Mouse (Mus musculus) forebrain, embryonic 12.5 days (tissue): Measurements from ENCODE around the gene Hnrnpa3. TPM values are rescaled to one million over a fixed set of nuclear protein-coding genes. Genes with fewer than 3 reads are reported as not detected.
A peak's percentile ranks its signal among the peaks of the same experiment; 100 is the strongest.
"Not testable (repeated sequence)": the region's sequence is repeated elsewhere in the genome, so short reads cannot be mapped to it uniquely, and the experiment has no call there.

Experiments used
- ATAC-seq: fragments of 200-750 bp; cut with Nextera tagmentation; 2 replicates; pipeline ENCODE4 v1.8.0; 2017; ENCODE audit warnings: moderate TSS enrichment; ENCODE audit not compliant: low FRiP score
- H3K27ac ChIP-seq: fragments of 300-500 bp; sonication (generic); 2 replicates; pipeline ENCODE4 v1.5.1; 2016; ENCODE audit warnings: mild to moderate bottlenecking
- H3K27me3 ChIP-seq: fragments of 300-500 bp; sonication (generic); 2 replicates; pipeline ENCODE4 v1.6.1; 2016; ENCODE audit warnings: mild to moderate bottlenecking
- H3K36me3 ChIP-seq: fragments of 300-500 bp; sonication (generic); replicated peaks from 2 replicates; pipeline ENCODE4 v1.6.1; 2016; ENCODE audit warnings: mild to moderate bottlenecking
- H3K4me1 ChIP-seq: fragments of 300-500 bp; sonication (generic); 2 replicates; pipeline ENCODE4 v1.6.1; 2016
- H3K4me2 ChIP-seq: fragments of 300-500 bp; sonication (generic); 2 replicates; pipeline ENCODE4 v1.6.1; 2016; ENCODE audit warnings: mild to moderate bottlenecking, moderate library complexity
- H3K4me3 ChIP-seq: fragments of 300-500 bp; sonication (generic); replicated peaks from 2 replicates; pipeline ENCODE4 v1.5.1; 2016; ENCODE audit warnings: mild to moderate bottlenecking
- H3K9ac ChIP-seq: fragments of 300-500 bp; sonication (generic); 2 replicates; pipeline ENCODE4 v1.6.1; 2016; ENCODE audit warnings: mild to moderate bottlenecking
- H3K9me3 ChIP-seq: fragments of 300-500 bp; sonication (generic); 2 replicates; pipeline ENCODE4 v1.6.1; 2016
- WGBS: fragments of 180-500 bp; shearing (Covaris S2); methylation state at CpG from one replicate; pipeline ENCODE4 v1.1.7; 2016; 5-methylcytosine and 5-hydroxymethylcytosine counted together
- polyA plus RNA-seq: library from polyadenylated mRNA; unstranded; fragments of >200 nt; fragmentation: Nextera tagmentation; extraction: Ambion mirVana; gene quantifications from 2 replicates; pipeline ENCODE4 v1.2.1, GENCODE M21; 2016

Hnrnpa3 gene
- polyA plus RNA-seq, 1 experiment from 2014 or later, result 448 TPM

DNA sequence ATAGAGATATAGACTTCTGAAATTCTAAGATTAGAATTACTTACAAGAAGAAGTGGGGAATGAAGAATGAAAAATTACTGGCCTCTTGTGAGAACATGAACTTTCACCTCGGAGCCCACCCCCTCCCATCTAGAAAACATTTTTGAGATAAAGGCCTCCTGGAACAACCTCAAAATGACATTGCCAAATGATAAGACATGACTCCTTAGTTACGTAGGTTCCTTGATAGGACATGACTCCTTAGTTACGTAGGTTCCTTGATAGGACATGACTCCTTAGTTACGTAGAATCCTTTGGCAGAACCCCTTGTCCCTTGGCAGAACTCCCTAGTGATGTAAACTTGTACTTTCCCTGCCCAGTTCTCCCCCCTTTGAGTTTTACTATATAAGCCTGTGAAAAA is 16.7 kb upstream of the Hnrnpa3 start:
- H3K27me3 ChIP-seq, H3K4me1 ChIP-seq, H3K9me3 ChIP-seq, H3K27ac ChIP-seq, ATAC-seq, H3K9ac ChIP-seq, H3K36me3 ChIP-seq, H3K4me3 ChIP-seq, H3K4me2 ChIP-seq: not testable (repeated sequence)
- WGBS, result 89% methylated on average over 4 of the region's 4 CpGs

DNA sequence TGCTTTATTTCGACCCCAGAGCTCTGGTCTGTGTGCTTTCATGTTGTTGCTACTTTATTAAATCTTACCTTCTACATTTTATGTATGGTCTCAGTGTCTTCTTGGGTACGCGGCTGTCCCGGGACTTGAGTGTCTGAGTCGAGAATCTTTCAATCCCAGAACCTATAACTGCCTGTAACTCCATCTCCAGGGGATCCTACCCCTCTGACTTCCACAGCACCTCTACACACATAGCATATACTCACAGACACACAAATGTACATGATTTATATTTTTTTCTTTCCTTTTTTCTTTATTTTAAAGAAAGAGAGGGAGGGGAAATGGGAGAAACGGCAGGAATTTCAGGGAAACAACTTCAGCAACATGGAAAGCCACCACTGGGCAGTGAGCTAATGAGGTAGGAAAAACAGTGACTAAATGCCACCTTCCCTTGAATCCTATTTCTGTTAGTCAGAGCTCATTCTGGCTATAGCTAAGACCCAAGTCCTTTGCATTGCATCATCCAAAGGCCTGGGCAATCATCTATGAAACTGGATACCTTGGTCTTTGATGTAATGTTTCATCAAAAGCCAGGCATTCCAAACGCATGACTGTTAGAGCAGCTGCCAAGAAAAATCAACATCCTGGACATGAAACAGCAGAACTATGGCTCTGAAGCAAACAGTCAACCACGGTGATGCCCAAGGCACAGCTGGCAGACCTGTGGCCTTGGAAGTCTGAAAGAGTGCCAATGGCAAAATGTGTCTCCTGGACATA is 16.1 kb upstream of the Hnrnpa3 start:
- Histone ChIP-seq H3K36me3 (no peaks in the 10 kb centered on the region), H3K9me3 (no peaks in the 10 kb centered on the region), H3K4me1 (no peaks in the 10 kb centered on the region), H3K4me2 (no peak overlapping the region), H3K27me3 (no peaks in the 10 kb centered on the region), H3K9ac (no peak overlapping the region), H3K27ac (no peak overlapping the region), H3K4me3 (no peak overlapping the region)
- ATAC-seq, result no peak
- WGBS, result 89% methylated on average over 8 of the region's 8 CpGs

DNA sequence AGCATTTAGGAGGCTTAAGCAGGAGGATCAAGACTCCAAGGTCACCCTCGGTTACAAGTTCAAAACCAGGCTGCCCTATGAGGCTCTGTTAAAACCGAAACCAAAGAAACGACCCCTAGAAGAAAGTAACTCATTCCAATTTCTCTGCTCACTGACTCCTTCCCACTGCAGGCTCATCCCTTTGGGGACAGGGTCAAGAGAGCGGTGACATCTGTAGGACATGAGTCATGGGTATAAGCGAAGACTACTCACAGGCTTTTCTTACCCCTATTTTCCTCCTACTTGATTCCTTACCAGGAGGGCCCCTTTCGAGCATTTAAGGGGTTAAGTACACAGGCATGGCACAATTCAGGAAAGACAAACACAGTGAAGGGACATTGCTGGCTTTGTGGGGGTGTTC is 15.1 kb upstream of the Hnrnpa3 start:
- WGBS, result 91% methylated on average over 6 of the region's 6 CpGs
- Histone ChIP-seq H3K9me3 (no peaks in the 10 kb centered on the region), H3K4me3 (no peak overlapping the region), H3K27ac (no peak overlapping the region), H3K27me3 (no peaks in the 10 kb centered on the region), H3K4me1 (no peaks in the 10 kb centered on the region), H3K9ac (no peak overlapping the region), H3K36me3 (no peaks in the 10 kb centered on the region), H3K4me2 (no peak overlapping the region)
- no peak for ATAC-seq

DNA sequence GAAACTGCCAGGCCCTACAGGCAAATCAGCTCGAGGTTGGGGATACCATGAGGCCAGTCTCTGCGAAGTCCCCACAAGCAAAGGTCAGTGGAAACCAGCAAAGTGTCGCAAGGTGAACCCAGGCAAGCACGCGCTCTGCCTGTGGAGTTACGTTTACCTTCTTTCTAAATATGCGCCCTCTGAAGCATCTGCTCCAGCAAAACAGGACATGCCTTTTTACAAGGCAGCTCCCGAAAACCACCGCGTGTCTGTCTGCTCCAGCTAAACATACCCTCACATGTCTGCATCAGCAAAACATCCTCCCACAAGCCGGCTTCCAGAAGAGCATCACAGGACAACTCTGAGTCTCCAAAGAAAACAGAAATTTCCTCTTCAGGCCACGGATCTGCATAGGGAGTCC is 13.8 kb upstream of the Hnrnpa3 start:
- no peak overlapping the region for H3K4me3 ChIP-seq
- no peaks in the 10 kb centered on the region for H3K9me3 ChIP-seq
- no peak for ATAC-seq
- WGBS, result 92% methylated on average over 12 of the region's 12 CpGs
- no peak overlapping the region for H3K27ac ChIP-seq
- no peaks in the 10 kb centered on the region for H3K4me1 ChIP-seq
- no peak overlapping the region for H3K9ac ChIP-seq
- H3K4me2 ChIP-seq, result no peak overlapping the region
- no peaks in the 10 kb centered on the region for H3K36me3 ChIP-seq
- no peaks in the 10 kb centered on the region for H3K27me3 ChIP-seq

DNA sequence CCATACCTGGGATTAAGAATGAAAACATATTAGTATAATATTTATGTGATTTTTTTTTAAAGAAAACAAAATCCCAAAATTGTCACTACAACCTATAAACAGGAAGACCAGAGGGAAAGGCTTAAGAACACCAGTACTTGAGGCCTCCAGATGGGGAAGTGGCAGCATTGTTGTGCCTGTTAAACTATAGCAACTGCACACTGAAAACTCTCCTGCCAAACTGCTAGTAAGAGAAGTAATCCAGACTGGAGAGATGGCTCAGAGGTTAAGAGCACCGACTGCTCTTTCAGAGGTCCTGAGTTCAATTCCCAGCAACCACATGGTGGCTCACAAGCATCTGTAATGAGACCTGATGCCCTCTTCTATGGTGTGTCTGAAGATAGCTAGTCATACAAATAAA is 8.6 kb upstream of the Hnrnpa3 start:
- 88% methylated on average over 1 of the region's 1 CpGs for WGBS
- Histone ChIP-seq H3K36me3 (no peaks in the 10 kb centered on the region), H3K27ac (no peak overlapping the region), H3K27me3 (no peaks in the 10 kb centered on the region), H3K4me2 (no peak overlapping the region), H3K9me3 (no peaks in the 10 kb centered on the region), H3K9ac (no peak overlapping the region), H3K4me3 (no peak overlapping the region), H3K4me1 (no peaks in the 10 kb centered on the region)
- no peak for ATAC-seq

DNA sequence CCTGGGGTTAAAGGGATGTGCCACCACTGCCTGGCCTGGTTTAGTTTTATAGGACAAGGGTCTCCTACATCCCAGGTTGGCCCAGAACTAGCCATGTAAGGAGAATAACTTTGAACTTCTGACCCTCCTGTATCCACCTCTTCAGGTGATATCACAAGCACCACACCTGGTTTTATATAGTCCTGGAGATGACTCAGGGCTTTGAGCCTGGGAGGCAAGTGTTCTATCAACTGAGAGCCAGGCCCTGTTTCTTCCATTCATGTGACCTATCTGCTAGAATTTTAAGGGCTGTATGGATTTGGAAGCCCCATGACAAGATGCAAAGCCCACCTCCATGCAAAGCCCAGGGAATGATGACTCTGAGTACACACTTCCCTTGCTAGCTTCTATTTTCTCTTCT is 5.9 kb upstream of the Hnrnpa3 start:
- Histone ChIP-seq H3K27ac (no peak overlapping the region), H3K4me2 (no peak overlapping the region), H3K9ac (no peak overlapping the region), H3K4me3 (no peak overlapping the region), H3K4me1 (peaks cover 10% of the 10 kb centered on the region), H3K27me3 (no peaks in the 10 kb centered on the region), H3K36me3 (no peaks in the 10 kb centered on the region), H3K9me3 (no peaks in the 10 kb centered on the region)
- no peak for ATAC-seq

DNA sequence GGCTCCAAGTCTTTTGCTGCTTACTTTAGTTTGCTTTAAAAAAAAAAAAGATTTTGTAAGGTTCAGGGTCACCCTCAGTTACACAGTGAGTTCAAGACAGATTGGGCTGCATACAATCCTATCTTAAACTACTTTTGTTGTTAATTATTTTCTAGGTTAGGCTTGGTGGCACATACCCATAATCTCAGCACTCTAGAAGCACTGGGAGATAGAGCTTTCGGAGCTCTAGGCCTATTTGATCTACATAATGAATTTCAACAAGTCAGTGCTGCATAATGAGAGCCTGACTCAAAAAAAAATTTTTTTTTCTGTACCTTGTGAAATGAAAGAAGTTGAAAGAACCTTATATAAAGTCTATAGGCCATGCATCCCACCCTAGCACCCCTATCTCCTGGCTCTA is 4.4 kb upstream of the Hnrnpa3 start:
- Histone ChIP-seq H3K27me3 (no peaks in the 10 kb centered on the region), H3K4me2 (no peak overlapping the region), H3K9ac (no peak overlapping the region), H3K36me3 (no peaks in the 10 kb centered on the region), H3K4me3 (no peak overlapping the region), H3K27ac (no peak overlapping the region), H3K9me3 (no peaks in the 10 kb centered on the region), H3K4me1 (peaks cover 10% of the 10 kb centered on the region)
- no peak for ATAC-seq
- WGBS, result 84% methylated on average over 1 of the region's 1 CpGs

DNA sequence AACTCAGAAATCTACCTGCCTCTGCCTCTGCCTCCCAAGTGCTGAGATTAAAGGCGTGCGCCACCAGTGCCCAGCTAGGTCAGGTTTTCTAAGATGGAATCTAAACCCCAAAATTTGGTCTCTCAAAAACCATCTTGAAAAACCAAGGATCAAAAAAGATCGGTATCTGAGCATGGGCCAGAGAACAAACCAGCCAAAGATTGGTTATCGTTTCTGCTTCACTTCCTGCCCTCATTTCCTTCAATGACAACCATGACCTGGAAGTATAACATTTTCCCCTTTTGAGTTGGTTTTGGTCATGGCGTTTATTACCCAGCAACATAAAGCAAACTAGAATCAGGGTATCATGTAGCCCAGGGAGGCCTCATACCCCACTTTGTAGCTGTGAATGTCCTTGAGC is 2.1 kb upstream of the Hnrnpa3 start:
- Histone ChIP-seq H3K4me1 (peaks cover 20% of the 10 kb centered on the region), H3K4me2 (no peak overlapping the region), H3K9ac (0 out of 2 replicates have a peak overlapping the region, but pooled peaks have one; percentile 76), H3K36me3 (peaks cover under 1% of the 10 kb centered on the region; the same call in 1 of the 2 replicates), H3K9me3 (no peaks in the 10 kb centered on the region), H3K27me3 (no peaks in the 10 kb centered on the region), H3K4me3 (no peak overlapping the region), H3K27ac (peak overlapping the region; percentile 98)
- ATAC-seq, result no peak
- WGBS, result 91% methylated on average over 5 of the region's 5 CpGs

DNA sequence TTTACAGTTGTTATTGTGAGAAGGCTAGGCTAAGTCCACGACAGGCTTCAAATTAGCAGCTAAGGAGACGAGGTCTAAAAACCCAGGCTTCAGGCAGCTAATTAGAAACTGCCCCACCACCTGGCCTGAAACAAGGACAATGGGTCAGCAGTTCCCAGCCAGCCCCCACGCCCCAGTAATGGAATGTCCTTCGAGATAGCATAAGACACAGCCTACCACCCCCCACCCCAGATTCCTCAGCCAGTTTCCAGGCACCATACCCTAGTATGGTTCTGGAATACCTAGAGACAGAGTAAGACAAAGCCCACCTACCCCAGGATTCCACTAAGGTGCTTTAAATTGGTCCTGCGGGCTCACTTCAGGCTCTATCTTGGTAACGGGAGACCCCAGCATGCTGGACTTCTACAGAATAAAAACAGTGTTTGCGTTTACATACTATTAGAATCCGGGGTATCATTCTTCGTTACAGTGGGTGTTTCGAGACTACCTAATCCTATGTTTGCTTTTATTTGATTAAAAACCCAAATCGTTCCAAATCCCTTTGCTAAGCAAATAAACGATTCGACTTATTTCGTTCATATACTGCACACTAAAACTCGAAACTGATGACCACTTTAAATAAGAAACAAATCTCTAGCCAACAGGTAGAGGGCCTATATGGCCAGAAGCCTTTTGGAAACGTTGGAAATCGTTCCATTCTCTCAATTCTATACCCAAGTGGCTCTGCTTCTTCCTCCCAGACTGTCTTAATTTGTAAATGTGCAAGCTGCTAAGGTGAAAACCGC is 962 bp upstream of the Hnrnpa3 start:
- 2% methylated on average over 18 of the region's 18 CpGs for WGBS
- no peak for ATAC-seq
- Histone ChIP-seq H3K4me2 (peak overlapping the region; percentile 73), H3K27me3 (no peaks in the 10 kb centered on the region), H3K9ac (peak overlapping the region; percentile 76), H3K9me3 (no peaks in the 10 kb centered on the region), H3K36me3 (peaks cover 11% of the 10 kb centered on the region), H3K4me1 (peaks cover 20% of the 10 kb centered on the region), H3K27ac (peak overlapping the region; percentile 98), H3K4me3 (peak overlapping the region; percentile 94)

DNA sequence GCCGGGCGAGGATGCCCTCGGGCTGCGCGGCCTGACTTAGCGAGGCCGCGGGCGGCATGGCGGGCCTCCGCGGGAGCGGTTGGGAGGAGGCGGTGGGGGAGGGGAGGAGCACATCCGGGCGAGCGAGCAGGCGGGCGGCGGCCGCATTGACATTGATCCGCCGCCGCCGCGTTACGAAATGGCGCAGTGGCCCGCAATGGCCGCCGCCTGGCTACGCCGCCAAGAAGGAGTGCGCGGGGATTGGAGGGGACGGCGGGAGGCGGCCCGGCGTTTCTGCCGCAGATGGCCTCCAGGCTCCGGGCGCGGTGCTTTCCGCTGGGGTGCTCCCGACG is 534 bp downstream of the Hnrnpa3 start:
- Histone ChIP-seq H3K27me3 (no peaks in the 10 kb centered on the region), H3K36me3 (peaks cover 25% of the 10 kb centered on the region), H3K27ac (peak overlapping the region; percentile 98), H3K9ac (peak overlapping the region; percentile 98), H3K4me2 (peak overlapping the region; percentile 72), H3K9me3 (no peaks in the 10 kb centered on the region), H3K4me3 (peak overlapping the region; percentile 94), H3K4me1 (peaks cover 20% of the 10 kb centered on the region)
- under 1% methylated on average over 32 of the region's 47 CpGs for WGBS
- ATAC-seq, result peak; percentile 74

DNA sequence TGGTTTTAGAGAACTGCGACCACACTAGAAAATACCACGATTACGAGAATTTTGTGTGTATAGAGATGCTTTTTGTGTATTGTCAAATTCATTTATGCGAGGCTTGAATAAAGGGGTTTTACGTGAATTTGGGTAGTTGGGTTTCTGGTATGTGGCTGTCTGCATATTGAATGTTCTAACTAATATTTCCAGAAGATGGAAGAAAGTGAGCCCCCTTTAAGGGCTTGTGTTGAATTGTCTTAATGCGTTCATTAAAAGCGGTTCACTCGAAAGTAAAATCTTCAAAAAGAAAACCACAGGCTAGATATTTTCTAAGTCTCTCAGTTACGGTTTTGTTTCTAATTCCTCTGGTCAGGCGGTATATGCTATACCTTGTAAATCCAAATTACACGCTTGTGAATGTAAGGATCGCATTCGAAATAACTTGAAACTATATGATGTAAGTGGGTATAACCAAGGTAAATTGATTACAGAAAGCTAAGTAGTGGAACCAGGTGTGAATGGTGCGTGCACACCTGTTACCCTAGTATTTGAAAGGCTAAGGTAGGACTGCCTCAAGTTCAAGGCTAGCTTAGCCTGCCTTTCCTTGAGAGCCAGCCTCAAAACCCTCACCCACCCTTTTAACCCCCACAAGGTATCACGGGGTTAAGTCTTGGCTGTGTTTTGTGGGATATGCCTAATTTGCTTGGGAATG is 1.3 kb downstream of the Hnrnpa3 start:
- peak overlapping the region; percentile 98; the same call in 1 of the 2 replicates for H3K27ac ChIP-seq
- peak overlapping the region; percentile 72 for H3K4me2 ChIP-seq
- H3K27me3 ChIP-seq, result no peaks in the 10 kb centered on the region
- H3K36me3 ChIP-seq, result peaks cover 31% of the 10 kb centered on the region
- 5% methylated on average over 15 of the region's 15 CpGs for WGBS
- peak overlapping the region; percentile 98 for H3K9ac ChIP-seq
- H3K4me3 ChIP-seq, result peak overlapping the region; percentile 94
- peaks cover 20% of the 10 kb centered on the region for H3K4me1 ChIP-seq
- ATAC-seq, result no peak
- H3K9me3 ChIP-seq, result no peaks in the 10 kb centered on the region

DNA sequence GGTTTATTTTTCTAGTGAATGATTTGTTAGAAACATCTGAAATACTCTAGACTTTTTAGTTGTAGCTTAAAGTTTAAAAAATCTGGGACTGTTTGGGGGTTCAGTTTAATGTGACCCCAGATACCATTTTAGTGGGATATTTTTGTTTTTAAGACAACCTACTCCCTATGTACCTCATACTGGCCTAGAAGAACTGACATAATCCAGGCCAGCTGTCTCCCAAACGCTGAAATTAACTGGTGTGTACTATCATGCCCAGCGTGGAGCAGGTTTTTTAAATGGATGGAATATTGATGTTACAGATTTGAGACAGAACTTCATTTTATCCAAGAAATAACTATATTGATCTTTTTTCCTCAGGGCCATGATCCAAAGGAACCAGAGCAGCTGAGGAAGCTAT is 2.0 kb downstream of the Hnrnpa3 start:
- Histone ChIP-seq H3K9me3 (no peaks in the 10 kb centered on the region), H3K4me3 (peak overlapping the region; percentile 94), H3K27ac (no peak overlapping the region), H3K36me3 (peaks cover 31% of the 10 kb centered on the region), H3K4me2 (peak overlapping the region; percentile 72), H3K27me3 (no peaks in the 10 kb centered on the region), H3K4me1 (peaks cover 20% of the 10 kb centered on the region), H3K9ac (peak overlapping the region; percentile 98)
- WGBS, result 45% methylated on average over 2 of the region's 2 CpGs
- no peak for ATAC-seq
